ENCODE assay signal across 16 mouse cellular contexts in genomic region chr15:95843183-95843949, GRCm38 (mm10).
"Had no signal": no experiment of that assay in that cellular context is flagged by ENCODE, and none has a peak within 500 bp of the region (broad histone marks: within the 10 kb centered on the region; RNA-seq: fewer than 3 reads in every experiment).

No protein-coding gene starts in this region.

- H3K9ac ChIP-seq: limb, embryonic 13.5 days; liver, embryonic 14.5 days; neural tube, embryonic 13.5 days; stomach, embryonic 15.5 days had no signal

- ATAC-seq: hindbrain, postnatal 0 days; lung, postnatal 0 days had no signal

- H3K36me3 ChIP-seq: limb, embryonic 13.5 days; neural tube, embryonic 13.5 days; stomach, embryonic 15.5 days had no signal

- H3K4me2 ChIP-seq: limb, embryonic 13.5 days; neural tube, embryonic 13.5 days; stomach, embryonic 15.5 days had no signal

- H3K4me3 ChIP-seq: limb, embryonic 13.5 days; neural tube, embryonic 13.5 days; stomach, embryonic 15.5 days had no signal

- H3K9me3 ChIP-seq: limb, embryonic 13.5 days; neural tube, embryonic 13.5 days; stomach, embryonic 15.5 days had no signal

- DNase-seq: kidney, adult 11 months; kidney, postnatal 10 days; left cerebral cortex, postnatal 4 days; lung, adult 18-20 months; lung, postnatal 4 days; midbrain, embryonic 14.5 days; retina, postnatal 1 day; right cerebral cortex, postnatal 4 days; thymus, adult 2 months; thymus, postnatal 25 days had no signal

- H3K27me3 ChIP-seq: limb, embryonic 13.5 days; neural tube, embryonic 13.5 days; stomach, embryonic 15.5 days had no signal

- H3K27ac ChIP-seq: hindbrain, postnatal 0 days; limb, embryonic 13.5 days; liver, embryonic 14.5 days; neural tube, embryonic 13.5 days; stomach, embryonic 15.5 days had no signal
